7 mouse cellular contexts compared by ENCODE assay signal in genomic region chr11:101323609-101324008, GRCm38 (mm10). TPM values are rescaled to one million over a fixed set of nuclear protein-coding genes. Genes with fewer than 3 reads are reported as not detected.
A peak's percentile ranks its signal among the peaks of the same experiment; 100 is the strongest.
DNase-seq lines count a peak whose midpoint lies in the region; ATAC-seq and TF ChIP-seq lines count a peak whose summit lies in the region.

No protein-coding gene starts in this region.

- H3K27me3 ChIP-seq in forebrain, embryonic 11.5 days (ENCODE audit: control insufficient read depth, insufficient read depth, low read length): no peaks in the 10 kb centered on the region
- no peaks in the 10 kb centered on the region for H3K27me3 ChIP-seq in lung, embryonic 16.5 days (ENCODE audit: control insufficient read depth, insufficient read depth, low read depth, low read length)

- H3K9me3 ChIP-seq in forebrain, embryonic 11.5 days (ENCODE audit: control insufficient read depth, low read length): no peaks in the 10 kb centered on the region
- H3K9me3 ChIP-seq in lung, embryonic 16.5 days (ENCODE audit: control insufficient read depth, low read length): no peaks in the 10 kb centered on the region

- H3K4me1 ChIP-seq in bone marrow macrophage, adult 2 months (ENCODE audit: control insufficient read depth, insufficient read depth, low read length): no peaks in the 10 kb centered on the region
- H3K4me1 ChIP-seq in forebrain, embryonic 11.5 days (replicated peaks; ENCODE audit: control insufficient read depth, insufficient read depth, low read length): no peaks in the 10 kb centered on the region
- H3K4me1 ChIP-seq in lung, embryonic 16.5 days (replicated peaks; ENCODE audit: control insufficient read depth, insufficient read depth, low read length): no peaks in the 10 kb centered on the region

- H3K27ac ChIP-seq in bone marrow macrophage, adult 2 months (ENCODE audit: insufficient read depth, low read depth, low read length): no peak overlapping the region
- H3K27ac ChIP-seq in forebrain, embryonic 11.5 days (ENCODE audit: low read depth, low read length): no peak overlapping the region
- H3K27ac ChIP-seq in lung, embryonic 16.5 days (ENCODE audit: low read length): no peak overlapping the region

- 23% methylated on average over 4 of the region's 4 CpGs for WGBS in forebrain, embryonic 11.5 days
- WGBS in lung, embryonic 16.5 days: 8% methylated on average over 4 of the region's 4 CpGs

- TF ChIP-seq CTCF in bone marrow macrophage, adult 2 months (IDR thresholded peaks at IDR 0.05; ENCODE audit: low read depth, low read length): peak; percentile 69; the same call in 1 of the 2 replicates

- TF ChIP-seq POLR2A in bone marrow macrophage, adult 2 months (IDR thresholded peaks at IDR 0.05; ENCODE audit: borderline replicate concordance, low read depth, low read length): no peak

- H3K4me3 ChIP-seq in bone marrow macrophage, adult 2 months (ENCODE audit: insufficient read depth, low read length): no peak overlapping the region
- H3K4me3 ChIP-seq in forebrain, embryonic 11.5 days (ENCODE audit: low read depth, low read length): no peak overlapping the region
- no peak overlapping the region for H3K4me3 ChIP-seq in lung, embryonic 16.5 days (ENCODE audit: low read length)

- H3K4me2 ChIP-seq in forebrain, embryonic 11.5 days (ENCODE audit: low read depth, low read length, severe bottlenecking): no peak overlapping the region
- no peak overlapping the region for H3K4me2 ChIP-seq in lung, embryonic 16.5 days (ENCODE audit: low read depth, low read length)

- no peak overlapping the region for H3K9ac ChIP-seq in forebrain, embryonic 11.5 days (ENCODE audit: low read length)
- H3K9ac ChIP-seq in lung, embryonic 16.5 days (ENCODE audit: low read length): no peak overlapping the region

- peaks cover 14% of the 10 kb centered on the region; the same call in 1 of the 2 replicates for H3K36me3 ChIP-seq in forebrain, embryonic 11.5 days (ENCODE audit: control insufficient read depth, insufficient read depth, low read length)
- H3K36me3 ChIP-seq in lung, embryonic 16.5 days (ENCODE audit: control insufficient read depth, insufficient read depth, low read length): peaks cover 58% of the 10 kb centered on the region

- DNase-seq in MN1 (ENCODE audit: low spot score): peak; percentile 79
- DNase-seq in forebrain, embryonic 11.5 days (ENCODE audit: low spot score): peak; percentile 81
- DNase-seq in heart, postnatal 4 days: peak; percentile 87
- peak; percentile 54 for DNase-seq in layer of hippocampus, adult 9-10 months (ENCODE audit: low spot score)
- peak; percentile 50 for DNase-seq in retina, postnatal 7 days (ENCODE audit: low read depth, low spot score)

- ATAC-seq in forebrain, embryonic 11.5 days (replicated peaks; ENCODE audit: low FRiP score): peak; percentile 27; the same call in 1 of the 2 replicates
- peak; percentile 69 for ATAC-seq in lung, embryonic 16.5 days (ENCODE audit: low read depth)

RNA-seq across cellular contexts. Expression of gene Aoc2, which starts 1.3 kb away (rescaled TPM):
- 1.1 and 1.3 TPM in 2 replicates for polyA plus RNA-seq in bone marrow macrophage, adult 2 months (2012; ENCODE audit: insufficient read depth, insufficient read length, missing spikeins)
- polyA plus RNA-seq in forebrain, embryonic 11.5 days (2014; fragmentation: Nextera tagmentation; extraction: Ambion mirVana): 2.8 and 3.1 TPM in 2 replicates
- 1 to 10 TPM; 2.9 to 3.2 TPM for total RNA-seq in heart, postnatal 4 days (2021)
- polyA plus RNA-seq in lung, embryonic 16.5 days (2015; fragmentation: Nextera tagmentation; extraction: Ambion mirVana): 0.92 and 1.2 TPM in 2 replicates

RNA-seq across cellular contexts. Expression of gene Aoc3, which starts 6.8 kb away (rescaled TPM):
- 0.20 TPM in 1 of 2 replicates, not detected in the other for polyA plus RNA-seq in bone marrow macrophage, adult 2 months (2012; ENCODE audit: insufficient read depth, insufficient read length, missing spikeins)
- not detected in 2 replicates for polyA plus RNA-seq in forebrain, embryonic 11.5 days (2014; fragmentation: Nextera tagmentation; extraction: Ambion mirVana)
- total RNA-seq in heart, postnatal 4 days (2021): 10 to 100 TPM; 29.5 to 31.3 TPM
- 1.9 and 2.2 TPM in 2 replicates for polyA plus RNA-seq in lung, embryonic 16.5 days (2015; fragmentation: Nextera tagmentation; extraction: Ambion mirVana)

RNA-seq across cellular contexts. Expression of gene Psme3, which starts 7.6 kb away (rescaled TPM):
- 48.8 and 53.2 TPM in 2 replicates for polyA plus RNA-seq in bone marrow macrophage, adult 2 months (2012; ENCODE audit: insufficient read depth, insufficient read length, missing spikeins)
- 189 and 193 TPM in 2 replicates for polyA plus RNA-seq in forebrain, embryonic 11.5 days (2014; fragmentation: Nextera tagmentation; extraction: Ambion mirVana)
- 100 to 1,000 TPM in 1 of 2 experiments, 10 to 100 TPM in 1; 88.7 to 103 TPM for total RNA-seq in heart, postnatal 4 days (2021)
- polyA plus RNA-seq in lung, embryonic 16.5 days (2015; fragmentation: Nextera tagmentation; extraction: Ambion mirVana): 94.0 and 101 TPM in 2 replicates

RNA-seq across cellular contexts. Expression of gene Becn1, which starts 21.5 kb away (rescaled TPM):
- 78.3 and 80.1 TPM in 2 replicates for polyA plus RNA-seq in bone marrow macrophage, adult 2 months (2012; ENCODE audit: insufficient read depth, insufficient read length, missing spikeins)
- 159 and 165 TPM in 2 replicates for polyA plus RNA-seq in forebrain, embryonic 11.5 days (2014; fragmentation: Nextera tagmentation; extraction: Ambion mirVana)
- total RNA-seq in heart, postnatal 4 days (2021): 100 to 1,000 TPM; 103 to 106 TPM
- 136 and 151 TPM in 2 replicates for polyA plus RNA-seq in lung, embryonic 16.5 days (2015; fragmentation: Nextera tagmentation; extraction: Ambion mirVana)

RNA-seq across cellular contexts. Expression of gene G6pc, which starts 43.8 kb away (rescaled TPM):
- polyA plus RNA-seq in bone marrow macrophage, adult 2 months (2012; ENCODE audit: insufficient read depth, insufficient read length, missing spikeins): not detected in 2 replicates
- not detected in 2 replicates for polyA plus RNA-seq in forebrain, embryonic 11.5 days (2014; fragmentation: Nextera tagmentation; extraction: Ambion mirVana)
- total RNA-seq in heart, postnatal 4 days (2021): not detected
- not detected in 2 replicates for polyA plus RNA-seq in lung, embryonic 16.5 days (2015; fragmentation: Nextera tagmentation; extraction: Ambion mirVana)
